In the genomic region with DNA sequence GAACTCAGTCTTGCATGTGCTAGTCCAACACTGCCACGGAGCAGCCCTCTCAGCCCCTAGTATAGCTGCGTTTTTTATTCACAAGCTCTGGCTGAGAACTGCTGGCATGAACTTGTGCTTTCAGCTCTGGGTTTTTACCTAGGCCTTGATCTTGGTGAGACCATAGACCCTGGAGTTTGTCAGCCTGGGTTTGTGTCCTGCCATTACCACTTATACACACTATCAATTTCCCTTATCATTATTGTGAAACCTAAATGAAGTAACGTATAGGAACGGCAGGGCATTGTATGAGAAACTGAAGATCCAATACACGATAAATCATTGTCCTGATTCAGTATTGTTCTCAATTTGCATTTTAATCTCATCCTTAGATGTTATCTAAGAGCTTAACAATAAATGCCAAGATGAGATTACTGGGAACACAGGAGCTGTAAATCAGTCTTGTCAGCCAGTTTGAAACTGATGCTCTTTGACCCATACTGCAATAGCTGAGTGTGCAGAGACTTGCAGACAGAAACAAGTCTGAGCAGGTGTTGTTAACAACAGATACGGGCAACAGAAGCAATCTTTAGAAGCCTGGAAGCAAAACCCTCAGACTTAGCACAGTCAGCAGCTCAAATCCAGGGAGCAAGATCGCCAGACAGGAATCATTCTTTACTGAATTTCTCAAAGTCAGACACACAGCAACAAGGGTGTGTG, we compare ENCODE assay signal across 19 mouse cellular contexts.
DNase-seq lines count a peak whose midpoint lies in the region; ATAC-seq and TF ChIP-seq lines count a peak whose summit lies in the region.
"Had no signal": no experiment of that assay in that cellular context is flagged by ENCODE, and none has a peak within 500 bp of the region (broad histone marks: within the 10 kb centered on the region; RNA-seq: fewer than 3 reads in every experiment).

No protein-coding gene starts in this region.

- no peaks in the 10 kb centered on the region for H3K36me3 ChIP-seq in hindbrain, embryonic 15.5 days
- no peaks in the 10 kb centered on the region for H3K36me3 ChIP-seq in hindbrain, embryonic 16.5 days (ENCODE audit: control insufficient read depth, insufficient read depth, low read length)
- no peaks in the 10 kb centered on the region for H3K36me3 ChIP-seq in neural tube, embryonic 14.5 days (ENCODE audit: control insufficient read depth, insufficient read depth, low read length)
- H3K36me3 ChIP-seq in neural tube, embryonic 15.5 days, result no peaks in the 10 kb centered on the region
- no peaks in the 10 kb centered on the region for H3K36me3 ChIP-seq in intestine, embryonic 14.5 days (ENCODE audit: control insufficient read depth, insufficient read depth, low read length)
- H3K36me3 ChIP-seq in stomach, postnatal 0 days (ENCODE audit: control insufficient read depth, insufficient read depth, low read length), result no peaks in the 10 kb centered on the region
- H3K36me3 ChIP-seq: embryonic facial prominence, embryonic 13.5 days; G1E; heart, embryonic 12.5 days had no signal

- no peaks in the 10 kb centered on the region for H3K27me3 ChIP-seq in hindbrain, embryonic 15.5 days
- no peaks in the 10 kb centered on the region for H3K27me3 ChIP-seq in hindbrain, embryonic 16.5 days (replicated peaks; ENCODE audit: control insufficient read depth, insufficient read depth, low read length)
- H3K27me3 ChIP-seq in neural tube, embryonic 14.5 days (ENCODE audit: control insufficient read depth, insufficient read depth, low read length), result no peaks in the 10 kb centered on the region
- H3K27me3 ChIP-seq in neural tube, embryonic 15.5 days (replicated peaks), result no peaks in the 10 kb centered on the region
- H3K27me3 ChIP-seq in intestine, embryonic 14.5 days (replicated peaks; ENCODE audit: control insufficient read depth, insufficient read depth, low read length), result no peaks in the 10 kb centered on the region
- no peaks in the 10 kb centered on the region for H3K27me3 ChIP-seq in stomach, postnatal 0 days (ENCODE audit: control insufficient read depth, insufficient read depth, low read length)
- H3K27me3 ChIP-seq: embryonic facial prominence, embryonic 13.5 days; heart, embryonic 12.5 days had no signal

- H3K27ac ChIP-seq in hindbrain, embryonic 15.5 days (replicated peaks), result 0 out of 2 replicates have a peak overlapping the region, but pooled peaks have one; percentile 14
- no peak overlapping the region for H3K27ac ChIP-seq in hindbrain, embryonic 16.5 days (ENCODE audit: low read depth, low read length)
- H3K27ac ChIP-seq in neural tube, embryonic 14.5 days (ENCODE audit: low read depth, low read length), result peak overlapping the region; percentile 8; the same call in 1 of the 2 replicates
- H3K27ac ChIP-seq in neural tube, embryonic 15.5 days (replicated peaks), result no peak overlapping the region
- H3K27ac ChIP-seq in intestine, embryonic 14.5 days (ENCODE audit: low read depth), result 0 out of 2 replicates have a peak overlapping the region, but pooled peaks have one; percentile 22
- H3K27ac ChIP-seq in stomach, postnatal 0 days (replicated peaks), result peak overlapping the region; percentile 58; the same call in 1 of the 2 replicates
- H3K27ac ChIP-seq: embryonic facial prominence, embryonic 13.5 days had no signal

- H3K4me3 ChIP-seq in hindbrain, embryonic 15.5 days, result no peak overlapping the region
- no peak overlapping the region for H3K4me3 ChIP-seq in hindbrain, embryonic 16.5 days (ENCODE audit: low read length)
- H3K4me3 ChIP-seq in neural tube, embryonic 14.5 days (ENCODE audit: low read depth, low read length), result no peak overlapping the region
- no peak overlapping the region for H3K4me3 ChIP-seq in neural tube, embryonic 15.5 days (replicated peaks)
- H3K4me3 ChIP-seq in intestine, embryonic 14.5 days (ENCODE audit: low read depth, low read length), result no peak overlapping the region
- no peak overlapping the region for H3K4me3 ChIP-seq in stomach, postnatal 0 days (ENCODE audit: low read depth, low read length)
- H3K4me3 ChIP-seq: embryonic facial prominence, embryonic 13.5 days; heart, embryonic 12.5 days had no signal

- DNase-seq in intestine, embryonic 14.5 days (ENCODE audit: low spot score), result no peak
- no peak for DNase-seq in stomach, postnatal 0 days (ENCODE audit: low spot score)
- no peak for DNase-seq in left cerebral cortex, adult 8-10 months (ENCODE audit: low spot score in 2 of 2)
- DNase-seq in gastrocnemius, postnatal 14 days, result no peak
- DNase-seq: adrenal gland, postnatal 14 days; cerebellum, postnatal 25 days; gastrocnemius, postnatal 36 days; heart, postnatal 4 days; kidney, postnatal 10 days; right cerebral cortex, adult 18-20 months; thymus, adult 18-20 months had no signal

- 46% methylated on average over 7 of the region's 7 CpGs for WGBS in hindbrain, embryonic 15.5 days
- WGBS in hindbrain, embryonic 16.5 days, result 50% methylated on average over 7 of the region's 7 CpGs
- WGBS in neural tube, embryonic 14.5 days, result 47% methylated on average over 7 of the region's 7 CpGs
- 31% methylated on average over 7 of the region's 7 CpGs for WGBS in neural tube, embryonic 15.5 days
- 29% methylated on average over 7 of the region's 7 CpGs for WGBS in intestine, embryonic 14.5 days
- 38% methylated on average over 7 of the region's 7 CpGs for WGBS in stomach, postnatal 0 days

- H3K9ac ChIP-seq in hindbrain, embryonic 15.5 days, result no peak overlapping the region
- H3K9ac ChIP-seq in hindbrain, embryonic 16.5 days (ENCODE audit: low read depth, low read length), result no peak overlapping the region
- no peak overlapping the region for H3K9ac ChIP-seq in neural tube, embryonic 14.5 days (replicated peaks; ENCODE audit: low read depth, low read length)
- no peak overlapping the region for H3K9ac ChIP-seq in neural tube, embryonic 15.5 days (replicated peaks)
- H3K9ac ChIP-seq in intestine, embryonic 14.5 days (ENCODE audit: low read length), result no peak overlapping the region
- no peak overlapping the region for H3K9ac ChIP-seq in stomach, postnatal 0 days (ENCODE audit: low read length)
- H3K9ac ChIP-seq: embryonic facial prominence, embryonic 13.5 days; heart, embryonic 12.5 days had no signal

- TF ChIP-seq EP300 in stomach, postnatal 0 days (optimal IDR thresholded peaks at IDR 0.05), result peak; percentile 20

- H3K4me2 ChIP-seq in hindbrain, embryonic 15.5 days, result no peak overlapping the region
- no peak overlapping the region for H3K4me2 ChIP-seq in hindbrain, embryonic 16.5 days (ENCODE audit: low read length)
- no peak overlapping the region for H3K4me2 ChIP-seq in neural tube, embryonic 14.5 days (ENCODE audit: low read depth, low read length)
- no peak overlapping the region for H3K4me2 ChIP-seq in neural tube, embryonic 15.5 days
- no peak overlapping the region for H3K4me2 ChIP-seq in intestine, embryonic 14.5 days (ENCODE audit: low read length)
- H3K4me2 ChIP-seq in stomach, postnatal 0 days (replicated peaks; ENCODE audit: low read depth), result no peak overlapping the region
- H3K4me2 ChIP-seq: embryonic facial prominence, embryonic 13.5 days; heart, embryonic 12.5 days had no signal

- no peak for TF ChIP-seq CTCF in stomach, postnatal 0 days (IDR thresholded peaks at IDR 0.05; ENCODE audit: low read depth)

- no peaks in the 10 kb centered on the region for H3K9me3 ChIP-seq in hindbrain, embryonic 15.5 days
- H3K9me3 ChIP-seq in hindbrain, embryonic 16.5 days (ENCODE audit: control insufficient read depth, low read length), result no peaks in the 10 kb centered on the region
- no peaks in the 10 kb centered on the region for H3K9me3 ChIP-seq in neural tube, embryonic 14.5 days (ENCODE audit: control insufficient read depth, low read length)
- no peaks in the 10 kb centered on the region for H3K9me3 ChIP-seq in neural tube, embryonic 15.5 days (replicated peaks)
- H3K9me3 ChIP-seq in intestine, embryonic 14.5 days (ENCODE audit: control insufficient read depth, low read length), result no peaks in the 10 kb centered on the region
- H3K9me3 ChIP-seq in stomach, postnatal 0 days (ENCODE audit: control insufficient read depth, low read length), result no peaks in the 10 kb centered on the region
- H3K9me3 ChIP-seq: embryonic facial prominence, embryonic 13.5 days; heart, embryonic 12.5 days had no signal

- H3K4me1 ChIP-seq in hindbrain, embryonic 15.5 days (replicated peaks), result 0 out of 2 replicates have a peak, but pooled peaks cover 5% of the 10 kb centered on the region
- no peaks in the 10 kb centered on the region for H3K4me1 ChIP-seq in hindbrain, embryonic 16.5 days (ENCODE audit: control insufficient read depth, insufficient read depth, low read depth, low read length)
- H3K4me1 ChIP-seq in neural tube, embryonic 14.5 days (ENCODE audit: control insufficient read depth, insufficient read depth, low read length), result no peaks in the 10 kb centered on the region
- H3K4me1 ChIP-seq in neural tube, embryonic 15.5 days, result no peaks in the 10 kb centered on the region
- H3K4me1 ChIP-seq in intestine, embryonic 14.5 days (replicated peaks; ENCODE audit: control insufficient read depth, insufficient read depth, low read length), result peaks cover 13% of the 10 kb centered on the region
- H3K4me1 ChIP-seq in stomach, postnatal 0 days (replicated peaks; ENCODE audit: control insufficient read depth, insufficient read depth), result no peaks in the 10 kb centered on the region
- H3K4me1 ChIP-seq: heart, embryonic 12.5 days had no signal

- no peak for ATAC-seq in hindbrain, embryonic 15.5 days (ENCODE audit: low FRiP score, low read depth)
- no peak for ATAC-seq in hindbrain, embryonic 16.5 days
- ATAC-seq in neural tube, embryonic 14.5 days (ENCODE audit: low read depth), result no peak
- ATAC-seq in neural tube, embryonic 15.5 days (ENCODE audit: low FRiP score), result no peak
- ATAC-seq in intestine, embryonic 14.5 days (replicated peaks; ENCODE audit: low FRiP score, low TSS enrichment, low read depth), result peak; percentile 66; the same call in 1 of the 2 replicates
- ATAC-seq in stomach, postnatal 0 days (ENCODE audit: low FRiP score, low TSS enrichment), result peak; percentile 24; the same call in 1 of the 2 replicates
- ATAC-seq: forebrain, embryonic 14.5 days had no signal

- intact Hi-C loops in gastrocnemius, postnatal 14 days (cut with DNase I; ENCODE audit: low total_unique reads), result no loop called here

Comparison
In these comparisons a context has a peak if more than half of its experiments do, and no peak if none do; other contexts are left out.
1. H3K27ac ChIP-seq: peak in hindbrain, embryonic 15.5 days (single experiment), neural tube, embryonic 14.5 days (single experiment), intestine, embryonic 14.5 days (single experiment) and stomach, postnatal 0 days (single experiment); none in hindbrain, embryonic 16.5 days (single experiment) and neural tube, embryonic 15.5 days (single experiment).
2. ATAC-seq: peak in intestine, embryonic 14.5 days (single experiment) and stomach, postnatal 0 days (single experiment); none in hindbrain, embryonic 15.5 days (single experiment), hindbrain, embryonic 16.5 days (single experiment), neural tube, embryonic 14.5 days (single experiment) and neural tube, embryonic 15.5 days (single experiment).